Mouse (Mus musculus) G1E (cell line): ENCODE measurements around the gene Fut8. TPM values are rescaled to one million over a fixed set of nuclear protein-coding genes. Genes with fewer than 3 reads are reported as not detected.

Experiments used
- ATAC-seq: 2 replicates; pipeline ENCODE4 v1.8.0; 2016; ENCODE audit warnings: mild to moderate bottlenecking; ENCODE audit not compliant: insufficient number of reproducible peaks, poor library complexity, low FRiP score, severe bottlenecking; ENCODE audit errors: extremely low read depth
- DNase-seq: peaks from one replicate; pipeline ENCODE4 v3.0.0; 2012; ENCODE audit warnings: low spot score
- H3K27me3 ChIP-seq: 2 replicates; pipeline ENCODE4 v1.6.1; 2012; ENCODE audit warnings: mild to moderate bottlenecking, low read length, inconsistent platforms; ENCODE audit not compliant: insufficient read depth
- H3K36me3 ChIP-seq: replicated peaks from 2 replicates; pipeline ENCODE3; 2012; ENCODE audit warnings: mild to moderate bottlenecking, inconsistent platforms
- H3K4me1 ChIP-seq: 2 replicates; pipeline ENCODE4 v1.6.1; 2012; ENCODE audit warnings: low read depth, low read length, inconsistent platforms, mixed read lengths; ENCODE audit not compliant: insufficient read depth
- H3K4me3 ChIP-seq: 2 replicates; pipeline ENCODE4 v1.5.1; 2012; ENCODE audit warnings: low read depth, mild to moderate bottlenecking, inconsistent platforms, low read length, moderate library complexity, mixed read lengths
- H3K9me3 ChIP-seq: replicated peaks from 2 replicates; pipeline ENCODE4 v1.6.1; 2012; ENCODE audit warnings: inconsistent platforms
- CTCF ChIP-seq: IDR thresholded peaks from 2 replicates; pipeline ENCODE4 v1.5.1; 2012; ENCODE audit warnings: low read depth, low read length, inconsistent platforms, mixed read lengths
- GATA1 ChIP-seq: IDR thresholded peaks from 2 replicates; pipeline ENCODE4 v1.6.1; 2012; ENCODE audit warnings: borderline replicate concordance, low read length, inconsistent platforms, mixed read lengths
- GATA2 ChIP-seq: IDR thresholded peaks from 2 replicates; pipeline ENCODE4 v1.6.1; 2012; ENCODE audit warnings: low read depth, low read length, inconsistent platforms, borderline replicate concordance
- POLR2AphosphoS5 ChIP-seq: IDR thresholded peaks from 2 replicates; pipeline ENCODE4 v1.6.1; 2012; ENCODE audit warnings: low read depth, low read length, inconsistent platforms; ENCODE audit not compliant: insufficient replicate concordance
- TAL1 ChIP-seq: conservative IDR thresholded peaks from 2 replicates; pipeline ENCODE4 v1.6.1; 2012; ENCODE audit warnings: low read depth, low read length, inconsistent platforms, mixed read lengths
- polyA plus RNA-seq: library from polyadenylated mRNA; stranded (reverse); fragments of >175 nt; gene quantifications from 2 replicates; pipeline ENCODE4 v1.2.3, GENCODE M21; 2012
- total RNA-seq, 2 experiments: library from RNA; stranded (forward) in 1 of 2; stranded (reverse) in 1 of 2; fragments of 200-1000 nt in 1 of 2; fragments of >200 nt in 1 of 2; fragmentation: Nextera tagmentation in 1 of 2; gene quantifications; 2 replicates each; pipeline ENCODE4 v1.2.3; 2014 to 2017

Fut8 gene
- total and polyA plus RNA-seq, 3 experiments = 35.8 to 447 (median 251) TPM

- ATAC-seq (no peak), DNase-seq (no peak)
- Histone ChIP-seq H3K36me3 (peaks cover 47% of the 10 kb centered on the region), H3K27me3 (no peaks in the 10 kb centered on the region), H3K4me3 (no peak overlapping the region), H3K9me3 (no peaks in the 10 kb centered on the region), H3K4me1 (peaks cover 45% of the 10 kb centered on the region)
- TF ChIP-seq TAL1 (no peak), CTCF (no peak), GATA2 (no peak), GATA1 (no peak), POLR2AphosphoS5 (no peak)
Observed at GRCm38 (mm10) chr12:77216511-77217192, 21.3 kb upstream of the Fut8 start.

GRCm38 (mm10) chr12:77220616-77221015 lies 17.3 kb upstream of the Fut8 start:
- H3K36me3 ChIP-seq = peaks cover 49% of the 10 kb centered on the region
- H3K4me3 ChIP-seq = no peak overlapping the region
- DNase-seq (no peak), ATAC-seq (no peak)
- TF ChIP-seq GATA2 = no peak
- no peak for TF ChIP-seq GATA1
- TF ChIP-seq TAL1 = no peak
- TF ChIP-seq POLR2AphosphoS5 = no peak
- no peak for TF ChIP-seq CTCF
- H3K4me1 ChIP-seq = peaks cover 39% of the 10 kb centered on the region
- no peaks in the 10 kb centered on the region for H3K27me3 ChIP-seq
- H3K9me3 ChIP-seq = no peaks in the 10 kb centered on the region

- no peak for TF ChIP-seq CTCF
- TF ChIP-seq TAL1 = no peak
- no peak for TF ChIP-seq POLR2AphosphoS5
- no peak for TF ChIP-seq GATA2
- no peak for TF ChIP-seq GATA1
- peaks cover 48% of the 10 kb centered on the region for H3K36me3 ChIP-seq
- no peak overlapping the region for H3K4me3 ChIP-seq
- H3K9me3 ChIP-seq = no peaks in the 10 kb centered on the region
- peaks cover 38% of the 10 kb centered on the region for H3K4me1 ChIP-seq
- DNase-seq (no peak), ATAC-seq (no peak)
- no peaks in the 10 kb centered on the region for H3K27me3 ChIP-seq
Observed at GRCm38 (mm10) chr12:77222272-77222874, 15.6 kb upstream of the Fut8 start.

DNA sequence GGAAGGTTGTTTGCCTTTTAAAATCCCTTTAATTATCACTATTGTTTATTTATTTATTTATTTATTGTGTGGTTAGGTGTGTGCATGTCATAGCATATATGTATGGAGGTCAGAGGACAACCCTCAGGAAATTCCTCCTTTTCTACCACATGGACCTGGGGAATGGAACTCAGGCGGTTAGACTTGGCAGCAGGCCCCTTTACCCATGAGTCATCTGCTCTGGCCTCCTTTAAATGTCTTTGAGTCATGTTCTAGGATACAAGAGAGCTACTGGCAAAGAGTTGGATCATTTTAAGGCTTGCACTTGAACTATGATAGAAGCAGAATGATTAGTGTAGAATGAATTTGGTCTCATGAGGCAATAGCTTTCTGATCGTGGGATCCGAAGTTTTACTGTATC lies 14.3 kb upstream of the Fut8 start:
- Histone ChIP-seq H3K9me3 (no peaks in the 10 kb centered on the region), H3K27me3 (no peaks in the 10 kb centered on the region), H3K4me1 (peaks cover 38% of the 10 kb centered on the region), H3K4me3 (no peak overlapping the region), H3K36me3 (peaks cover 41% of the 10 kb centered on the region)
- DNase-seq = no peak
- ATAC-seq = no peak
- TF ChIP-seq TAL1 (no peak), POLR2AphosphoS5 (no peak), GATA1 (no peak), GATA2 (no peak), CTCF (no peak)

DNA sequence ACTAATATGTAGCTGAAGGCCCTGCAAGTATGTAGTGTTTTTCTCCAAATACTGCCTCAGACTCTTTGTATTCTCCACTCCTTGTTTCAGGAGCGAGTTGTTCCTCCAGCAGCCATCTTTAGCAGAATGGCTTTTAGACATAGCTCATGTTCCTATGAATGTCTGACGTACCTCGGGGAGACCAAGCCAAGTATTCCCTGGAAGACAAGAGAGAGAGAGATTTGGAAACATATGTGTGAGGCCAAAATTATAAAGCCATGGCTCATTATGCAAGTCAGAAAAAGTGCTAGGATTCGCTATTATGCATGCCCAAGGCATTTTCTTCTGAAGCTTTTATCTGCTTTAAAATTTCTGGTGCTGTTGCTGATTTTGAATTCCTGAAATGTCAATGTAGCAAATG lies 13.8 kb upstream of the Fut8 start:
- no peak overlapping the region for H3K4me3 ChIP-seq
- DNase-seq (no peak), ATAC-seq (no peak)
- peaks cover 38% of the 10 kb centered on the region for H3K4me1 ChIP-seq
- H3K36me3 ChIP-seq = peaks cover 39% of the 10 kb centered on the region
- TF ChIP-seq TAL1 = no peak
- no peak for TF ChIP-seq GATA1
- no peak for TF ChIP-seq CTCF
- TF ChIP-seq POLR2AphosphoS5 = no peak
- no peak for TF ChIP-seq GATA2
- H3K9me3 ChIP-seq = no peaks in the 10 kb centered on the region
- H3K27me3 ChIP-seq = no peaks in the 10 kb centered on the region

DNA sequence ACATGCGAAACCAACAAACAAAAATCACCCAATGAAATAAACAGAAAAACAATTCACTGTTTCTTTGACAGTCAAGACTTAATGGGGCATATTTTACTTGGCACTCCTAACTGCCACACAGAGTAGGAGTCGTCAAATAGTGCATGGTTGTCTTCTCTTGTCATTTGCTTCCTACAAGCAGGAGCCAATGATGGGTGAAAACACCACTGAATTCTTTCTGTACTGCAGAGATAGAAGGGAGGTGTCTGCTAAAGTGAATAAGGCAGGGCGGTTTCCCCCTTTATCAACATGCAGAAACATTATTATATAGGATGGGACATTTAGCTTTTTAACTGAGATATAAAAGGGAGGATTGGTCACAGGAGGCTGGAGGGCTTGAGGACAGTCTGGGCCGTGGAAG lies 13.0 kb upstream of the Fut8 start:
- ATAC-seq (no peak), DNase-seq (no peak)
- Histone ChIP-seq H3K36me3 (peaks cover 39% of the 10 kb centered on the region), H3K4me1 (peaks cover 38% of the 10 kb centered on the region), H3K27me3 (no peaks in the 10 kb centered on the region), H3K9me3 (no peaks in the 10 kb centered on the region), H3K4me3 (no peak overlapping the region)
- TF ChIP-seq POLR2AphosphoS5 = no peak
- no peak for TF ChIP-seq GATA1

- Histone ChIP-seq H3K36me3 (peaks cover 33% of the 10 kb centered on the region), H3K4me3 (no peak overlapping the region), H3K27me3 (no peaks in the 10 kb centered on the region), H3K9me3 (no peaks in the 10 kb centered on the region), H3K4me1 (peaks cover 32% of the 10 kb centered on the region)
- DNase-seq (no peak), ATAC-seq (no peak)
- no peak for TF ChIP-seq POLR2AphosphoS5
Observed at GRCm38 (mm10) chr12:77225727-77226126, 12.2 kb upstream of the Fut8 start.
